Mouse (Mus musculus): ENCODE results near the gene Mpnd.
A peak's percentile ranks its signal among the peaks of the same experiment; 100 is the strongest.

Gene Mpnd

DNA sequence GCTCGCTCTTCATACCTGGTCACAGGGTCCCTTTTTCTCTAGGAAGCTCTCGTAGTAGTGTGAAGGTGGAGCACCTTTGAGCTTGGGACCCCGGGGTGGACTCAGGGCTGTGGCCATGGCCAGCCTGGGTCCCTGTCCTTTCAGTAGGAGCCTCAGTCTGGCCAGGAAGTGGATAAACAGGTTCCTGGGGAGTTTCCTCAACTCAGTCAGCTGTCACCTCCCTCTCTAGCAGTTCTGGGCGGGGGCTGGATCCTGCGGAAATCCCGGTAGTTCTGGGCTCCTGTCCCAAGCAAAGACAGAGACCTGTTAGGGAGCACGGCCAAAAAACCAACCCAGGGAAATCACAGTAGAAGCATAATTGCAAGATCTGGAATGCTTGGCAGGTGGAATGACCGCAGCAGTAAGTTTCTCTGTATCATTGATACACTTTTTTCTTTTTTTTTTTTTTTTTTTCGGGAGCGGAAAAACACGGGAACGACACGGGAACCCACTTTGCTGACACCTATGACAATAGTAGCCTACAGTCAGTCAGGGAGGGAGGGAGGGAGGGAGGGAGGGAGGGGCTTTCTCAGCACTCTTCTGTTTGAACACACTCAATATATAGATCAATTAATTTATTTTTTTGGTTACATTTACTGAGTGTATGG is at the start of gene Mpnd, which contains the start of gene Stap2:
TSS of gene Mpnd (plus strand) at position 297 of the 647 bp plus-strand sequence.
TSS of gene Stap2 (minus strand) at position 170 of the 647 bp plus-strand sequence.
- no peak for DNase-seq (ENCODE audit: low spot score)

GRCm38 (mm10) chr17:55956129-55956528 is 49.4 kb upstream of the Mpnd start:
- DNase-seq (ENCODE audit: low spot score) = no peak

GRCm38 (mm10) chr17:55956591-55956990 is 48.9 kb upstream of the Mpnd start:
- no peak for DNase-seq (ENCODE audit: low spot score)

GRCm38 (mm10) chr17:55957168-55957567 is 48.3 kb upstream of the Mpnd start:
- peak; percentile 82 for DNase-seq (ENCODE audit: low spot score)

- no peak for DNase-seq (ENCODE audit: low spot score)
Observed at GRCm38 (mm10) chr17:55957726-55958583, 47.6 kb upstream of the Mpnd start.

DNA sequence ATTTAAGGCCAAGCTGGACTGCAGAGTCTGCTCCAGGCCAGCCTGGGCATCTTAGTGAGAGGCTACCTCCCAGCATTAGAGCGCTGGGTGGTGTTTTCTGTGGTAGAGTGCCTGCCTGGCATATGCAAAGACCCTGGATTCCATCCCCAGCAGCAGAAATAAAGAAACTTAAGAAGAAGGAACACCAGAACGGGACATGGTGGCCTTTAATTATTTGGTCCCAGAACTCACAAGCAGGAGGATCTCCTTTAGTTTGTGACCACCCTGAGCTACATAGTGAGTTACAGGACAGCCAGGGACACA is 47.0 kb upstream of the Mpnd start:
- DNase-seq (ENCODE audit: low spot score) = no peak

DNA sequence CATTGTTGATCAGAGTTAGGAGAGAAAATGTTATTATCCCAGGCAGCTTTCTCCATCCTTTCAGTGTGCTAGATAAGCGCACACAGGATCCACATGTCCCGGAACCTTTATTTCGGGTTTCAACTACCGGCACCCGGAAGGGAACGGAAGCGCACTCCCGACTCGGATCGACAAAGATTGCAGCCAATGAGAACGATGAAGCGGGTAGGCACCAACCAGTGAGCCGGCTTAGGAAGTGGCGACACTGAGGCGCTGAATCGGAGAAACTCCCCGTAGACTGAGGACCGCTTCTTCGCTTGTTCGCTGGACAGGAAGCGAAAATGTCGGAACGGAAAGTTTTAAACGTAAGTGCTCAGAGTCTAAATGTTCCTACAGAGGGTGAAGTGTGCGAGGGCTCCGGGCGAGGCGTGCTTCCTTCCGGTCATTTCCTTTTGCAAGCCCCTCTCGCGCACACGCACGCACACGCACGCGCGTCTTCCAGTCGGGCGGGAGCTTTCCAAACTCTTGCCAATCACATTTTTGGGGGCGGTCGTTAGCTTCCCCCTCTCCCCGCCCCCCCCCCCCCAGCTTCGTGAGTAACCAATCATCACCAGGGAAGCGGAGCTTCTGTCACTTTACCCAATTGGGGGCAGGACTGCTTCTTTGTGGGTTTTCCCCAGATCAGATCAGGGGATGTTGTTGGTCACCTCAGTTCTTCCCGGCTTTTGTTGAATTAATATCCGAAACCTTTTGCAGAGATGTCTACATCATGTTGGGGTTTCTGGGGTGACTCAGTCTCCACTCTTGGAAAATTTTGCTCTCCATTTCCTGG is 46.4 kb upstream of the Mpnd start, which contains the start of gene Yju2:
TSS of gene Yju2 (plus strand) at position 182 of the 811 bp plus-strand sequence.
- peak; percentile 99 for DNase-seq (ENCODE audit: low spot score)

DNA sequence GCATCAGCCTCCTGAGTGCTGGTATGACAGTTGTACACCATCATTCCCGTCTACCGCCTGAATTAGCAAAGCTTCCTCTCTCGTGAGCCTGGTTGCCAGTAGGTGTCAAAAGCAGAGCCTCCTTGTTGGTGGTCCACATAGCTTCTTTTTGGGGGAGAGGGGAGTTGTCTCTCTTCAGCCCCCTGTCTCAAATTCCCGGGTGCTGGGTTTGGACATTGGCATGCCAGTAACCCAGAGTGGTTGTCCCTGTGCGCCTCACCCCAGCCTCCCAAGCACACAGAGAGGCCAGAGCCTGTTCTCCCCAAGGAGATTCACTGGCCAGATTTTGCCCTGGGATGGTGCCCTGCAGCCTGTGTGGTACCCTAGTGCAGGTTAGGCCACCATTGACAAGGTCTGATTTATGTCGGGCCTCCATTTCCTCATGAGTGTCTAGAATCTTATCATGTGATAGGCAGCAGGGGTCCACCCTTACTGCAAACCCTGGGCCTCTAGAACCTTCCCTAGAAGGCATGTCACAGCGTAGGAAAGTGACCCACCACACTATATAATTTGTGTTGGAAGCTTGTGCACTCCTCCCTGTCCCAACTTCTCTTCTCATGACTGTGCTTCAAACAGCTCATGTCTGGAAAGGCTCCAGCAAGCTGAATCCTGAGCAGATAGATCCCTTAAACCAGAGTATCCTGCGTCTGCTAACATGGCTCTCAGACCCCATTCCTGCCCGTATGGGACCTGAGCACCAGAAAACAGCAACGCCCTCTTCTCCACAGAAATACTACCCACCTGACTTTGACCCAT is 45.4 kb upstream of the Mpnd start:
- DNase-seq (ENCODE audit: low spot score) = no peak

- no peak for DNase-seq (ENCODE audit: low spot score)
Observed at GRCm38 (mm10) chr17:55960791-55961190, 44.7 kb upstream of the Mpnd start.

GRCm38 (mm10) chr17:55961631-55962030 is 43.9 kb upstream of the Mpnd start:
- DNase-seq (ENCODE audit: low spot score) = no peak

GRCm38 (mm10) chr17:55963171-55963570 is 42.3 kb upstream of the Mpnd start:
- peak; percentile 43 for DNase-seq (ENCODE audit: low spot score)

GRCm38 (mm10) chr17:55964496-55964895 is 41.0 kb upstream of the Mpnd start:
- DNase-seq (ENCODE audit: low spot score) = no peak

GRCm38 (mm10) chr17:55964996-55965395 is 40.5 kb upstream of the Mpnd start:
- no peak for DNase-seq (ENCODE audit: low spot score)

GRCm38 (mm10) chr17:55967186-55967585 is 38.3 kb upstream of the Mpnd start:
- no peak for DNase-seq (ENCODE audit: low spot score)

GRCm38 (mm10) chr17:55968210-55968609 is 37.3 kb upstream of the Mpnd start:
- peak; percentile 43 for DNase-seq (ENCODE audit: low spot score)

DNA sequence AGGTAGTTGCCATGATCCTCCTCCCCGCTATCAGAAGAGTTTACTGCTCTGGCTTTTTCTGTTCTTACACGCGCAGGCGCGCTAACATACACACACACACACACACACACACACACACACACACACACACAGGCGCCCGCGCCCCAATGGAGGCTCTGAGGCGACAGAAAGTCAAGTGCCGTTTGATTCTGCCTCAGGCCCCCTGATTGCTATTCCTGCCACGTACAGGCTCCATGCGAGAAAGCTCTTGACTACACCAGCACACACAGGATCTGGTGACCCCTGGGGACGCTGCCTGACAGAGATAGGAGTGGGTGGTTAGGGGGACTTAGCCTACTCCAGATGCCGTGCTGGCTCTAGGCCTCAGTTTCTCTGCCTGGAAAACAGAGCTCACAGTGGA is 36.0 kb upstream of the Mpnd start:
- DNase-seq (ENCODE audit: low spot score) = no peak

DNA sequence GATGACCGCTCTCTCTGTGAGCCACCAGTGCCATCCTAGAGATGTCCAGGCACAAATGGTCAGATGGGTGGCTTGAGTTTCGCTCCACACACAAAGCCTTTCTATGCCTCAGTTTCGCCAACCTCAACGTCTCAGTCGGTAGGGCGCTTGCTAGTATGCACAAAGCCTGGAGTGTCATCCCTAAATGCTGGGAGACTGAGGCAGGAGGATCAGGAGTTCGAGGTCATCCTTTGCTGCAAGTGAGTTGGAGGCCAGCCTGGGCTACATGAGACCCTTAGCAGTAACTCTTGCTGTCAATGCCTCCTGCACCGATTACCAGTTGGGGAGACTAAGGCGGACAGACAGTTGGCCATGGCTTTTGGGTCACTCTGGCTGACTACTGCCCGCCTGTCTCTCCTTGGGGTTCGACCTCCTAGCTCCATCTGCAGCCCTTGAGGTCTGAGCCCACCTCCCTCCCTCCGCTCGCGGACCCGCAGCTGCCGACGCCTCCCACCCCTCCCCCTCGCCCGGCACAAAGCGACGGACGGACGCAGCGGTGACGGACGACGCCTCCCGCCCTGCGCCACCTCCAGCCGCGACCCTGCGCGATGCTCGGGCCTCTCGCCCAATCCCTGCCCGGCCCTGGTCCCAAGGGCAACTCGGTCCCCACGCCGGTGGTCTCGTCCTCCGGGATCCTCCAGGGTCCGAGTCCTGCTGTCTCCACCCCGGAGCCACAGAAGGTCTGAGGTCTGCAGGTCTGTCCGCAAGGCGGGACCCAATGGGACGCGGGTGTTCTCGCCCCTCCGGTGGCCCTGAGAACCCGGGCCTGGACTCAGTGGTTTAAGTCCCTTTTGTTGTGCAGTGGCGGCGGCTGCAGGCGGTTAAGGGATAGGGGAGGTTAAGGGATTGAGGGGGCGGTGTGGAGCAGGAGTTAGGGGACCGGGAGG is 35.3 kb upstream of the Mpnd start, which contains the start of gene Shd:
TSS of gene Shd (plus strand) at position 502 of the 926 bp plus-strand sequence.
- DNase-seq (ENCODE audit: low spot score) = no peak

GRCm38 (mm10) chr17:55971453-55971852 is 34.1 kb upstream of the Mpnd start:
- DNase-seq (ENCODE audit: low spot score) = no peak

GRCm38 (mm10) chr17:55976255-55976862 is 29.2 kb upstream of the Mpnd start:
- peak; percentile 86 for DNase-seq (ENCODE audit: low spot score)

DNA sequence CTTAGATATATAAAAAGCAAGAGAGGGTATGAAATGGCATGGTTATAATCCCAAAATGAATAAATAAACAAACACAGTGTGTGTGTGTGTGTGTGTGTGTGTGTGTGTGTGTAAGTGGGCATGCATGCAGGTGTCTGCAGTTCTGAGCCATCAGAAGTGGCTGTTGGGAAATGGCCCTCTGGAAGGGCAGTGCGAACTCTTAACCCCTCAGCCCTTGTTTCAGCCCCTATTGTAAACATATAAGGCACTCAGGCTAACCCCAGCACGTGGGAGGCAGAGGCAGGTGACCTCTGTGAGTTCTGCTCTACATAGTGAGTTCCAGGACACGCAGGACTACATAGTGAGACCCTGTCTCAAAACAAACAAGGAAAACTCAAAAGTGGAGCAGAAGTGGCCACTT is 28.2 kb upstream of the Mpnd start:
- DNase-seq (ENCODE audit: low spot score) = no peak

Data from MN1 (cell line).